Mouse (Mus musculus): ENCODE measurements at regions not wholly inside any gene's neighbourhood (a gene's known extent, or its start where the extent isn't known, plus 50 kb on each side); places are given as distances from the start of the nearest gene placed in this dataset.

DNA sequence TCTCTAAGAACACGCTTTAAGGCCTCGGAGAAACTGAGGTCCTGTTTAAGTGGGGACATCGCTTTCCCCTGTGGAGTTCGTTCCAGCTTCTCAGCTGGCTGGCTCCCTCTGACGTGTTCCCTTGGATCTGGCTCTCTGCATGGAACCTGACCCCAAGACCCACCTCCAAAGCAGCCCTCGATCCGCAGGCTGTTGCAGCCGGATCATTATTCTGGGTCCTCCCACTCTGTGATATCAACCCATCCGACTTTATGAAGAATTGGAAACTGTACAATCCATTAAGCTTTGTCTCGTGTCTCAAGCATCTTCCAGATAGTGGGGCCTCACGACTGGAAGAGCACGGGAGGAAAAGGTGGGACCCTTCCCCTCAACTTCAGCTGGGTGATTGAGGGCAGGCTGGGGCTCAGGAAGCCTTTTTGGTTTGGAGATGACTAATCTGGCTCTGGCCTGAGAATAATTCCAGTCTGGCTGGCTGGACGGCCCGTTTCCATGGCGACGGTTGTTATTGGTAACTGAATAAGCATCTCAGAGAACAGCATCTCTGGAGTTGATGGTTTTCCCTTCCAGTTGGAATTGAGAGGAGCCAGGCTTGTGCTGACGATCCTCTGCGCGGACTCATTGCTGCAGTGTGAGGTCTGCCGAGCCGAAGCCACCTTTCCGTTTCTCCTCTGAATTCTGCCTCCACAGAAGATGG lies 50.4 kb upstream of the Tox2 start:
- TF ChIP-seq POLR2A (IDR thresholded peaks at IDR 0.05; ENCODE audit: borderline replicate concordance, extremely low read depth, insufficient read depth, insufficient read length, poor library complexity, severe bottlenecking) (no peak), CTCF (IDR thresholded peaks at IDR 0.05; ENCODE audit: borderline replicate concordance, extremely low read depth, insufficient read depth, insufficient read length) (no peak)
